Mouse (Mus musculus) heart, postnatal 0 days (tissue): ENCODE data around the gene Dgka. TPM values are rescaled to one million over a fixed set of nuclear protein-coding genes. Genes with fewer than 3 reads are reported as not detected.

Source experiments
- ATAC-seq: fragments of 200-750 bp; cut with Nextera tagmentation; 2 replicates; pipeline ENCODE4 v1.8.0; 2017; ENCODE audit warnings: low read depth, moderate number of reproducible peaks, moderate library complexity; ENCODE audit not compliant: insufficient read depth
- DNase-seq: peaks from one replicate; pipeline ENCODE4 v3.0.0-alpha.2; 2016; ENCODE audit warnings: low spot score
- H3K27ac ChIP-seq: fragments of 300-500 bp; sonication (generic); 2 replicates; pipeline ENCODE4 v1.5.1; 2014; ENCODE audit warnings: low read depth, mild to moderate bottlenecking
- H3K27me3 ChIP-seq: fragments of 300-500 bp; sonication (generic); 2 replicates; pipeline ENCODE4 v1.6.1; 2014; ENCODE audit warnings: low read length, mixed read lengths; ENCODE audit not compliant: control insufficient read depth, insufficient read depth
- H3K36me3 ChIP-seq: fragments of 300-500 bp; sonication (generic); replicated peaks from 2 replicates; pipeline ENCODE4 v1.6.1; 2014; ENCODE audit warnings: low read length, mixed read lengths; ENCODE audit not compliant: control insufficient read depth, insufficient read depth
- H3K4me1 ChIP-seq: fragments of 300-500 bp; sonication (generic); 2 replicates; pipeline ENCODE4 v1.6.1; 2014; ENCODE audit warnings: antibody characterized with exemption; ENCODE audit not compliant: control insufficient read depth, insufficient read depth
- H3K4me2 ChIP-seq: fragments of 300-500 bp; sonication (generic); 2 replicates; pipeline ENCODE4 v1.6.1; 2014; ENCODE audit warnings: low read depth, mild to moderate bottlenecking, low read length, moderate library complexity
- H3K4me3 ChIP-seq: fragments of 300-500 bp; sonication (generic); 2 replicates; pipeline ENCODE4 v1.5.1; 2014; ENCODE audit warnings: low read depth, low read length
- H3K9ac ChIP-seq: fragments of 300-500 bp; sonication (generic); replicated peaks from 2 replicates; pipeline ENCODE4 v1.6.1; 2014; ENCODE audit warnings: low read depth, low read length, mixed read lengths
- H3K9me3 ChIP-seq: fragments of 300-500 bp; sonication (generic); replicated peaks from 2 replicates; pipeline ENCODE4 v1.6.1; 2016; ENCODE audit warnings: low read length; ENCODE audit not compliant: control insufficient read depth
- CTCF ChIP-seq: IDR thresholded peaks from 2 replicates; pipeline ENCODE4 v1.5.1; 2016; ENCODE audit warnings: antibody characterized with exemption, control low read depth, low read depth
- EP300 ChIP-seq: IDR thresholded peaks from 2 replicates; pipeline ENCODE4 v1.6.1; 2016; ENCODE audit warnings: antibody characterized with exemption, low read depth
- WGBS: fragments of 180-500 bp; shearing (Covaris S2); extraction: QIAGEN DNeasy Blood & Tissue Kit; methylation state at CpG from one replicate; pipeline ENCODE4 v1.1.7; 2014; 5-methylcytosine and 5-hydroxymethylcytosine counted together
- polyA plus RNA-seq: library from polyadenylated mRNA; unstranded; fragments of >200 nt; fragmentation: Nextera tagmentation; extraction: Ambion mirVana; gene quantifications from 2 replicates; pipeline ENCODE4 v1.2.1, GENCODE M21; 2015
- total RNA-seq: library from RNA; depleted of rRNA; stranded (reverse); fragments of >200 nt; gene quantifications from 2 replicates; pipeline ENCODE4 v1.2.3, GENCODE M21; 2014; ENCODE audit warnings: low replicate concordance; rRNA removed

Dgka gene
- total RNA-seq (4.8 and 6.8 TPM in 2 replicates), polyA plus RNA-seq (4.8 and 5.2 TPM in 2 replicates)

DNA sequence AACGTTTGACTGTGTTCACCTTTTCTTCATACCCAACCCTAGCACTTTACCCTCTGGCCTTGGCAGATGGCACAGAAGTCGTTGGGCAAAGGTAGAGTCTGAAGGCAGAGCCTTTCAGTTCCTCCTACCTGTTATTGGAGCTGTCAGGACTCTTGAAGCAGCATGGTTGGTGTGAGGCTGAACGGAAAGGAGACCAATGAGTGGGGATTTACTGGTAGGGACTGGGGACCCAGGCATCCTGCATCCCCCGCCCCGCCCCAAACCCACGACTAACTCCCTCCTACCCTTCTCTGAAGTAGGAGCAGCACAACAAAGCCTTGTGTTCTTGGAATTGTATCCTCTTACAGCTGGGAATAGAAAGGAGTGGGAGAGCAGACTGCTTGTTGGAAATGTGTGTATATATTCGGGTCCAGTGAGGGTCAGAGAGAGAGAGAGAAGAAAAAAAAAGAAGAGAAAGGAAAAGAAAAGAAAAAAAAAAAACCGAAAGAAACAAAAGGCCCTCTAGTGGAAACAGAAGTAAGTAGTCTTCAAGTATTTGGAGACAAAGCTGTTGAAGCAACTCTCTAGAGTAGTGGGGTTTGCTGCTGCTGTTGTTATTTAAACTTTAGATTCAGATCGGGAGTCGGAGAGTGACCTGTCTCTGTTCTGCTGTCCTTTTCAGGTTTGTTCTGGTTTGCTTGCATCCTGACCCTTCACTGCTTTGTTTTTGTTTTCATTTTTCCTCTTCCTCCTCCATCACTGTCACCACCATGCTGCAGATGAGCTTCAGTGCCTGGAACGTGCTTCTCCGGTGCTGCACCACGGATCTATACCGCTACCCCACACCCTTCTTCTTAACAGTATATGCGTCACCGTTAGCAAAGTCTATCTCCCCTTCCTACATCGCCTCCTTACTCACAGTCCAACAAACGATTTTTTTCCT, at the start of gene Dgka:
Gene Dgka (minus strand): TSS at position 176 of the 922 bp plus-strand sequence.
- H3K27me3 ChIP-seq = no peaks in the 10 kb centered on the region
- H3K36me3 ChIP-seq = no peaks in the 10 kb centered on the region
- H3K9ac ChIP-seq = peak within 1 kb of the TSS; percentile 71
- peak within 1 kb of the TSS; percentile 68 for H3K4me3 ChIP-seq
- peaks cover 28% of the 10 kb centered on the region for H3K4me1 ChIP-seq
- ATAC-seq = no peak
- H3K27ac ChIP-seq = peak within 1 kb of the TSS; percentile 82
- WGBS = 21% methylated on average over 18 of the region's 18 CpGs
- H3K4me2 ChIP-seq = peak within 1 kb of the TSS; percentile 88
- no peaks in the 10 kb centered on the region for H3K9me3 ChIP-seq
- peak; percentile 34 for DNase-seq
- no peak; the same call in 1 of the 2 replicates for TF ChIP-seq CTCF
- TF ChIP-seq EP300 = no peak

DNA sequence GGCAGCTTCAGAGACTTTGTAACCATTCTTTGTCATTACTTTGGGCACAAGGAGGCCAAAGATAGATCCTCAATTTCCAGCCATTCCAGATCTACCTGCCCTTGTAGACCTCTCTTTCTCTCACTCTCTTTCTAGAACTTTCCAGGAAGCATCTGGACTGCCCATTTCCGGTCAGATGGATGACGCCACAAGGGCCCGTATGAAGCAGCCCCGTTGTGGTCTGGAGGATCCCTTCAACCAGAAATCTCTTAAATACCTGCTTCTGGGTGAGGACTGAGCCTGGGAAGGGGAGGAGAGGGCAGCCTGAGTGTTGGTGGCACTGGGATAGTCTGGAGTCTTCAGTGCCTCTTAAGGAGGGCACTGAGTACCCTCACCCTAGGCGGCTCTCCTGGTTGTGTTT, 49.7 kb upstream of the Dgka start:
- Histone ChIP-seq H3K27ac (no peak overlapping the region), H3K4me3 (no peak overlapping the region), H3K4me1 (no peaks in the 10 kb centered on the region), H3K9me3 (no peaks in the 10 kb centered on the region), H3K27me3 (no peaks in the 10 kb centered on the region), H3K4me2 (no peak overlapping the region), H3K36me3 (no peaks in the 10 kb centered on the region), H3K9ac (no peak overlapping the region)
- 79% methylated on average over 5 of the region's 5 CpGs for WGBS
- DNase-seq = no peak
- no peak for ATAC-seq
- no peak for TF ChIP-seq CTCF
- no peak for TF ChIP-seq EP300

DNA sequence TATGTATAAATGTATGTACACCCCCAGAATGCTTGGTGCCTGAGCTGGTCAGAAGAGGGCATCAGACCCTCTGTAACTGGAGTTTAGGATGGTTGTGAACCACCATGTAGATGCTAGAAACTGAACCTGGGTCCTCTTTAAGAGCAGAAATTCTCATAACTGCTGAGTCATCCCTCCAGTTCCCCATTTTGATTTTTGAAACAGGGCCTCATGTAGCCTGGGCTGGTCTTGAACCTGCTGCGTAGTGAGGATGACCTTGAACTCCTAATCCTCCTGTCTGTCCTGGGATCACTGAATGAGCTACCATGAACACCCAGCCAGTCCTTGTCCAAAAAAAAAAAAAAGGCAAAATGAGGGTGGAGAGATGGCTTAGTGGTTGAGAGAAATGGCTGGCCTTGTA, 48.6 kb upstream of the Dgka start:
- TF ChIP-seq CTCF = no peak
- TF ChIP-seq EP300 = no peak
- no peaks in the 10 kb centered on the region for H3K9me3 ChIP-seq
- ATAC-seq (no peak), DNase-seq (no peak)
- no peak overlapping the region for H3K4me2 ChIP-seq
- no peaks in the 10 kb centered on the region for H3K4me1 ChIP-seq
- no peak overlapping the region for H3K4me3 ChIP-seq
- H3K9ac ChIP-seq = no peak overlapping the region
- WGBS = 95% methylated on average over 1 of the region's 1 CpGs
- H3K36me3 ChIP-seq = no peaks in the 10 kb centered on the region
- H3K27ac ChIP-seq = no peak overlapping the region
- no peaks in the 10 kb centered on the region for H3K27me3 ChIP-seq

DNA sequence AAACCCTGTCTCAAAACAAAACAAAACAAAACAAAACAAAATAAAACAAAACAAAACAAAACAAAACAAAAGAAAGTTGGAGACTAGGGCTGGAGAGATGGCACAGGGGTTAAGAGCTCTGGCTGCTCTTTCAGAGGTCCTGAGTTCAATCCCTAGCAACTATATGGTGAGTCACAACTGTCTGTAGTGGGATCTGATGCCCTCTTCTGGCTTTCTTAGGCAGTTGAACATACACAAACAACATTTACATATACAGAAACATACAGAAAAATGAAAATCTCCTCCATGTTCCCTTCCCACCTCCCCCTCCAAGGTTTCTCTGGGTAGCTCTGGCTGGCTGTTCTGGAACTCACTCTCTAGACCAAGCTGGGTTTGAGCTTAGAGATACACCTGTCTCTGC, 47.4 kb upstream of the Dgka start:
- Histone ChIP-seq H3K36me3 (no peaks in the 10 kb centered on the region), H3K27ac (no peak overlapping the region), H3K4me2 (no peak overlapping the region), H3K27me3 (no peaks in the 10 kb centered on the region), H3K4me3 (no peak overlapping the region), H3K9me3 (no peaks in the 10 kb centered on the region), H3K9ac (no peak overlapping the region), H3K4me1 (no peaks in the 10 kb centered on the region)
- TF ChIP-seq EP300 (no peak), CTCF (no peak)
- ATAC-seq = no peak
- DNase-seq = no peak

DNA sequence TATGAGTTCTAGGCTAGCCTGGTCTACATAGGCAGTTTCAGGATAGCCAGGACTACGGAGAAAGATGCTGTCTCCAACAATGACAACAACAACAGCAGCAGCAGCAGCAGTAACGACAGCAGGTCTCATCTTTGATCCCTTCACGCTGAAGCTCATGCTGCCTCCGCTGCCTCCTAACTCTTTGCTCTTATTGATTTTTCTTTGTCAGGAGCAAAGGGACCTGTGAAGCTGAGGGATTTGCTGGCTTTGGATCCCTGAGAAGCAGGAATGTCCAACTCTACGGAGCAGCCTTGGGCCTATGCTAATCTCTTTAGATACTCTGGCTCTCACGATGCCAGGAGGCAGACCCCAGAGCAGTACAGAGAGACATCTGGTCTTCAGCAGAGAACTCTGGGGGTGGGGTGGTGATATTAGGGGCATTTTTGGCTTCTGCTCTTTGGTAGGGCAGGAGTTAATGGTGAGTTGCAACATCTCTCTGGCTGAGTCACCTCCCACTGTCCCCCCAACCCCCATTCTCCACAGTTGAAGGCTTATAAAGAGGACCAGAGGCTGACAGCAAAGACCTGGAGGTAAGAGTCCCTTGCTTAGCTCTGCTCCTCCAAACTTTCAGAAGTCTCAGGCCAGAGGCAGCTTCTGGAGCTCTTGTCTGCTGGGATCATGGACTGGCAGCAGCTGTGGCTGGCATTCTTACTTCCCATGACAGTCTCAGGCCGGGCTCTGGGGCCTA, 45.9 kb upstream of the Dgka start, which contains the start of gene Mmp19:
Gene Mmp19 (plus strand): TSS at position 513 of the 727 bp plus-strand sequence.
- Histone ChIP-seq H3K4me1 (no peaks in the 10 kb centered on the region), H3K9ac (no peak within 1 kb of the TSS), H3K4me2 (0 out of 2 replicates have a peak within 1 kb of the TSS, but pooled peaks have one; percentile 12), H3K27ac (0 out of 2 replicates have a peak within 1 kb of the TSS, but pooled peaks have one; percentile 15), H3K4me3 (no peak within 1 kb of the TSS; the same call in 1 of the 2 replicates), H3K36me3 (no peaks in the 10 kb centered on the region), H3K27me3 (no peaks in the 10 kb centered on the region), H3K9me3 (no peaks in the 10 kb centered on the region)
- DNase-seq (no peak), ATAC-seq (0 out of 2 replicates have a peak, but pooled peaks have one; percentile 17)
- WGBS = 64% methylated on average over 7 of the region's 7 CpGs
- no peak for TF ChIP-seq CTCF
- TF ChIP-seq EP300 = no peak
